Mouse (Mus musculus) myocyte (in vitro differentiated cells): ENCODE data around the gene Abhd11.

Experiments
- POLR2A ChIP-seq: IDR thresholded peaks from one replicate; pipeline ENCODE4 v1.6.1; 2011; ENCODE audit warnings: low read depth, mild to moderate bottlenecking, control low read depth, moderate library complexity; ENCODE audit not compliant: insufficient read length
- USF1 ChIP-seq: IDR thresholded peaks from one replicate; pipeline ENCODE4 v1.6.1; 2011; ENCODE audit warnings: low read depth, mild to moderate bottlenecking, control low read depth, moderate library complexity

- TF ChIP-seq POLR2A (no peak), USF1 (no peak)
These were observed 35.9 kb upstream of the Abhd11 start for GRCm38 (mm10) chr5:134973081-134973480.
